Mouse (Mus musculus): Measurements from ENCODE around the gene Rasa3. TPM values are rescaled to one million over a fixed set of nuclear protein-coding genes. Genes with fewer than 3 reads are reported as not detected.

Rasa3 gene
- polyA plus RNA-seq, 1 experiment from 2014 or later = 11.4 TPM

- H3K4me3 ChIP-seq (ENCODE audit: low read depth, low read length) = no peak overlapping the region
- TF ChIP-seq EP300 (IDR thresholded peaks at IDR 0.05; ENCODE audit: low read depth) = no peak
- TF ChIP-seq CTCF (IDR thresholded peaks at IDR 0.05; ENCODE audit: low read depth) = no peak
- H3K9me3 ChIP-seq (ENCODE audit: low read length) = no peaks in the 10 kb centered on the region; the same call in none of the 2 replicates
- ATAC-seq = no peak
- no peak overlapping the region for H3K27ac ChIP-seq (ENCODE audit: low read depth)
- no peak overlapping the region for H3K4me2 ChIP-seq (ENCODE audit: low read depth, low read length)
- no peaks in the 10 kb centered on the region; the same call in 1 of the 2 replicates for H3K4me1 ChIP-seq (ENCODE audit: insufficient read depth)
- DNase-seq = no peak
- peaks cover 4% of the 10 kb centered on the region for H3K36me3 ChIP-seq (replicated peaks; ENCODE audit: insufficient read depth, low read length)
- H3K9ac ChIP-seq (replicated peaks) = no peak overlapping the region
- WGBS (ENCODE audit: insufficient replicate concordance) = 87% methylated on average over 10 of the region's 10 CpGs
- no peaks in the 10 kb centered on the region for H3K27me3 ChIP-seq (ENCODE audit: insufficient read depth, low read length)
Measured at GRCm38 (mm10) chr8:13629351-13630090, 47.9 kb downstream of the Rasa3 start.

GRCm38 (mm10) chr8:13628067-13628466, 49.3 kb downstream of the Rasa3 start:
- WGBS (ENCODE audit: insufficient replicate concordance) = 88% methylated on average over 9 of the region's 9 CpGs
- Histone ChIP-seq H3K9ac (replicated peaks) (no peak overlapping the region), H3K9me3 (ENCODE audit: low read length) (no peaks in the 10 kb centered on the region), H3K4me1 (ENCODE audit: insufficient read depth) (peaks cover 10% of the 10 kb centered on the region), H3K4me2 (ENCODE audit: low read depth, low read length) (no peak overlapping the region), H3K27me3 (ENCODE audit: insufficient read depth, low read length) (no peaks in the 10 kb centered on the region), H3K36me3 (replicated peaks; ENCODE audit: insufficient read depth, low read length) (peaks cover 4% of the 10 kb centered on the region), H3K4me3 (ENCODE audit: low read depth, low read length) (no peak overlapping the region), H3K27ac (ENCODE audit: low read depth) (no peak overlapping the region)
- TF ChIP-seq EP300 (IDR thresholded peaks at IDR 0.05; ENCODE audit: low read depth) (no peak), CTCF (IDR thresholded peaks at IDR 0.05; ENCODE audit: low read depth) (no peak)
- DNase-seq (no peak), ATAC-seq (no peak)

GRCm38 (mm10) chr8:13627591-13627990, 49.8 kb downstream of the Rasa3 start:
- H3K4me1 ChIP-seq (ENCODE audit: insufficient read depth) = peaks cover 10% of the 10 kb centered on the region
- no peaks in the 10 kb centered on the region for H3K27me3 ChIP-seq (ENCODE audit: insufficient read depth, low read length)
- H3K9me3 ChIP-seq (ENCODE audit: low read length) = no peaks in the 10 kb centered on the region
- no peak for TF ChIP-seq EP300 (IDR thresholded peaks at IDR 0.05; ENCODE audit: low read depth)
- TF ChIP-seq CTCF (IDR thresholded peaks at IDR 0.05; ENCODE audit: low read depth) = no peak
- H3K9ac ChIP-seq (replicated peaks) = no peak overlapping the region
- DNase-seq (no peak), ATAC-seq (no peak)
- H3K27ac ChIP-seq (ENCODE audit: low read depth) = no peak overlapping the region
- H3K36me3 ChIP-seq (replicated peaks; ENCODE audit: insufficient read depth, low read length) = peaks cover 4% of the 10 kb centered on the region
- no peak overlapping the region for H3K4me2 ChIP-seq (ENCODE audit: low read depth, low read length)
- H3K4me3 ChIP-seq (ENCODE audit: low read depth, low read length) = no peak overlapping the region
- WGBS (ENCODE audit: insufficient replicate concordance) = 68% methylated on average over 5 of the region's 5 CpGs

- 90% methylated on average over 10 of the region's 10 CpGs for WGBS (ENCODE audit: insufficient replicate concordance)
Measured at GRCm38 (mm10) chr8:13626114-13626513, 51.3 kb downstream of the Rasa3 start.

GRCm38 (mm10) chr8:13625281-13625970, 52.0 kb downstream of the Rasa3 start:
- Histone ChIP-seq H3K4me3 (ENCODE audit: low read depth, low read length) (no peak overlapping the region), H3K4me1 (ENCODE audit: insufficient read depth) (peaks cover 10% of the 10 kb centered on the region), H3K9me3 (ENCODE audit: low read length) (no peaks in the 10 kb centered on the region), H3K27ac (ENCODE audit: low read depth) (no peak overlapping the region), H3K36me3 (replicated peaks; ENCODE audit: insufficient read depth, low read length) (no peaks in the 10 kb centered on the region; the same call in 1 of the 2 replicates), H3K4me2 (ENCODE audit: low read depth, low read length) (no peak overlapping the region), H3K27me3 (ENCODE audit: insufficient read depth, low read length) (no peaks in the 10 kb centered on the region), H3K9ac (replicated peaks) (no peak overlapping the region)
- ATAC-seq (no peak), DNase-seq (no peak)
- TF ChIP-seq CTCF (IDR thresholded peaks at IDR 0.05; ENCODE audit: low read depth) = no peak
- no peak for TF ChIP-seq EP300 (IDR thresholded peaks at IDR 0.05; ENCODE audit: low read depth)
- 70% methylated on average over 5 of the region's 5 CpGs for WGBS (ENCODE audit: insufficient replicate concordance)

More at GRCm38 (mm10) chr8:13626114-13626513, 51.3 kb downstream of the Rasa3 start:
- H3K9me3 ChIP-seq (ENCODE audit: low read length) = no peaks in the 10 kb centered on the region
- no peak for TF ChIP-seq CTCF (IDR thresholded peaks at IDR 0.05; ENCODE audit: low read depth)
- H3K4me3 ChIP-seq (ENCODE audit: low read depth, low read length) = no peak overlapping the region
- H3K4me1 ChIP-seq (ENCODE audit: insufficient read depth) = peaks cover 10% of the 10 kb centered on the region
- no peaks in the 10 kb centered on the region for H3K27me3 ChIP-seq (ENCODE audit: insufficient read depth, low read length)
- H3K9ac ChIP-seq (replicated peaks) = no peak overlapping the region
- H3K36me3 ChIP-seq (replicated peaks; ENCODE audit: insufficient read depth, low read length) = peaks cover 4% of the 10 kb centered on the region
- no peak for DNase-seq
- no peak overlapping the region for H3K27ac ChIP-seq (ENCODE audit: low read depth)
- ATAC-seq = no peak
- H3K4me2 ChIP-seq (ENCODE audit: low read depth, low read length) = no peak overlapping the region

- WGBS (ENCODE audit: insufficient replicate concordance) = 49% methylated on average over 11 of the region's 11 CpGs
- Histone ChIP-seq H3K36me3 (replicated peaks; ENCODE audit: insufficient read depth, low read length) (no peaks in the 10 kb centered on the region; the same call in 1 of the 2 replicates), H3K9me3 (ENCODE audit: low read length) (no peaks in the 10 kb centered on the region), H3K4me1 (ENCODE audit: insufficient read depth) (peaks cover 10% of the 10 kb centered on the region), H3K27ac (ENCODE audit: low read depth) (0 out of 2 replicates have a peak overlapping the region, but pooled peaks have one; percentile 11), H3K9ac (replicated peaks) (no peak overlapping the region), H3K27me3 (ENCODE audit: insufficient read depth, low read length) (no peaks in the 10 kb centered on the region), H3K4me2 (ENCODE audit: low read depth, low read length) (no peak overlapping the region), H3K4me3 (ENCODE audit: low read depth, low read length) (no peak overlapping the region)
- ATAC-seq (no peak), DNase-seq (no peak)
- no peak for TF ChIP-seq CTCF (IDR thresholded peaks at IDR 0.05; ENCODE audit: low read depth)
- no peak for TF ChIP-seq EP300 (IDR thresholded peaks at IDR 0.05; ENCODE audit: low read depth)
Measured at GRCm38 (mm10) chr8:13624863-13625262, 52.5 kb downstream of the Rasa3 start.
